In the genomic region with DNA sequence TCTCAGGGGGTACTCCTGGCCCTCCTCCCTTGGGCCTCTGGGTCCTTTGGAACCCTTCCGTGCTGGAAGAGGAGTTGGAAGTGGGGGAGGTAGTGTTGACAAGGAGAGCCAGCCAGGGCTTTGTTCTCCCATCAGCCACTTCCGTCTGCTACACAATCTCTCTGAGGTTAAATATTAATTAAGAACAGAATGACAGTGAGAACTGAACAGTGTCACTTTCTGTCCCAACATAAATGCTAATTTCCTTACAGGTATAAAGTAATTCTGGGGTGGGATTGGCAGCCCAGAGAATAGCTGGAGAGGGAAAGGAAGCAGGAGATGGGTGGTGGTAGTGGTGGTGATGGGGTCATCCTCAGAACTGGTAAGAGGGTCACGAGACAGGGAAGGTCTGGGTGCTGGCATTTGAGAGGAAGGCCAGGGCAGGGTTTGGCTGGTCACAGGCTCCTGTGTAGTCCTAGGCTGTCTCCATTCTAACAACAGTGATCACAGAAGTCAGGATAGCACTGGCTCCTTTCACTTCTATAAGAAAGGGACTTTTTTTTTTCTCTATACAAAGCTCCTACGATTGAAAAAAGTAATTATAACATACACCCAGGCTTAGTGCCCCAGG, we compare ENCODE assay signal across 9 mouse cellular contexts. TPM values are rescaled to one million over a fixed set of nuclear protein-coding genes. Genes with fewer than 3 reads are reported as not detected.
DNase-seq lines count a peak whose midpoint lies in the region; ATAC-seq and TF ChIP-seq lines count a peak whose summit lies in the region.
"Had no signal": no experiment of that assay in that cellular context is flagged by ENCODE, and none has a peak within 500 bp of the region (broad histone marks: within the 10 kb centered on the region; RNA-seq: fewer than 3 reads in every experiment).

No protein-coding gene starts in this region.

- no peaks in the 10 kb centered on the region for H3K36me3 ChIP-seq in lung, embryonic 15.5 days
- no peaks in the 10 kb centered on the region for H3K36me3 ChIP-seq in neural tube, embryonic 14.5 days (ENCODE audit: control insufficient read depth, insufficient read depth, low read length)
- H3K36me3 ChIP-seq: limb, embryonic 13.5 days had no signal

- no peak for DNase-seq in gastrocnemius, adult 2 months
- DNase-seq in gastrocnemius, postnatal 4 days (ENCODE audit: low spot score in 2 of 2) = no peak
- no peak for DNase-seq in lung, adult 18-20 months
- peak; percentile 59 for DNase-seq in kidney, adult 9 months
- no peak for DNase-seq in embryo, embryonic 10 days (ENCODE audit: low spot score)
- no peak for DNase-seq in gastrocnemius, postnatal 25 days

- peak overlapping the region; percentile 47 for H3K4me2 ChIP-seq in lung, embryonic 15.5 days
- H3K4me2 ChIP-seq in neural tube, embryonic 14.5 days (ENCODE audit: low read depth, low read length) = no peak overlapping the region

- peaks cover 21% of the 10 kb centered on the region for H3K4me1 ChIP-seq in lung, embryonic 15.5 days
- peaks cover 7% of the 10 kb centered on the region; the same call in 1 of the 2 replicates for H3K4me1 ChIP-seq in neural tube, embryonic 14.5 days (ENCODE audit: control insufficient read depth, insufficient read depth, low read length)

- 0 out of 2 replicates have a peak, but pooled peaks have one; percentile 28 for ATAC-seq in lung, embryonic 15.5 days (ENCODE audit: borderline replicate concordance, extremely low read depth, low FRiP score, low TSS enrichment)
- ATAC-seq in neural tube, embryonic 14.5 days (ENCODE audit: low read depth) = peak; percentile 52; the same call in 1 of the 2 replicates

- H3K27ac ChIP-seq in gastrocnemius, adult 2 months = no peak overlapping the region
- H3K27ac ChIP-seq in lung, embryonic 15.5 days = peak overlapping the region; percentile 59
- H3K27ac ChIP-seq in neural tube, embryonic 14.5 days (ENCODE audit: low read depth, low read length) = no peak overlapping the region
- H3K27ac ChIP-seq: limb, embryonic 13.5 days had no signal

- intact Hi-C loops in gastrocnemius, adult 2 months (cut with DNase I) = no loop called here

- WGBS in lung, embryonic 15.5 days = 26% methylated on average over 4 of the region's 4 CpGs
- WGBS in neural tube, embryonic 14.5 days = 30% methylated on average over 4 of the region's 4 CpGs

- no peak overlapping the region for H3K9ac ChIP-seq in lung, embryonic 15.5 days
- 0 out of 2 replicates have a peak overlapping the region, but pooled peaks have one; percentile 11 for H3K9ac ChIP-seq in neural tube, embryonic 14.5 days (replicated peaks; ENCODE audit: low read depth, low read length)
- H3K9ac ChIP-seq: limb, embryonic 13.5 days had no signal

- TF ChIP-seq CTCF in gastrocnemius, adult 2 months (IDR thresholded peaks at IDR 0.05) = no peak

- H3K4me3 ChIP-seq in gastrocnemius, adult 2 months = peak overlapping the region; percentile 52
- no peak overlapping the region for H3K4me3 ChIP-seq in lung, embryonic 15.5 days
- no peak overlapping the region for H3K4me3 ChIP-seq in neural tube, embryonic 14.5 days (ENCODE audit: low read depth, low read length)
- H3K4me3 ChIP-seq: limb, embryonic 13.5 days had no signal

- no peaks in the 10 kb centered on the region for H3K9me3 ChIP-seq in lung, embryonic 15.5 days
- no peaks in the 10 kb centered on the region for H3K9me3 ChIP-seq in neural tube, embryonic 14.5 days (ENCODE audit: control insufficient read depth, low read length)
- H3K9me3 ChIP-seq: limb, embryonic 13.5 days had no signal

- no peaks in the 10 kb centered on the region for H3K27me3 ChIP-seq in lung, embryonic 15.5 days
- no peaks in the 10 kb centered on the region for H3K27me3 ChIP-seq in neural tube, embryonic 14.5 days (ENCODE audit: control insufficient read depth, insufficient read depth, low read length)

RNA-seq across cellular contexts. Expression of a gene that starts 13.2 kb away (rescaled TPM):
- 1 to 10 TPM; 4.1 to 4.6 TPM for total RNA-seq in gastrocnemius, adult 2 months (2021)
- 1 to 10 TPM; 6.0 to 7.2 TPM for total RNA-seq in gastrocnemius, postnatal 4 days (2021)
- polyA plus RNA-seq in lung, embryonic 15.5 days (2015; fragmentation: Nextera tagmentation; extraction: Ambion mirVana) = 11.6 and 13.0 TPM in 2 replicates
- 12.1 and 12.4 TPM in 2 replicates for polyA plus RNA-seq in neural tube, embryonic 14.5 days (2014; fragmentation: Nextera tagmentation; extraction: Ambion mirVana)
- total RNA-seq in gastrocnemius, postnatal 25 days (2021) = 1 to 10 TPM; 3.0 to 4.0 TPM

RNA-seq across cellular contexts. Expression of a gene that starts 16.0 kb away (rescaled TPM):
- under 1 TPM; 0.23 to 0.42 TPM for total RNA-seq in gastrocnemius, adult 2 months (2021)
- total RNA-seq in gastrocnemius, postnatal 4 days (2021) = 1 to 10 TPM; 2.3 to 3.2 TPM
- polyA plus RNA-seq in lung, embryonic 15.5 days (2015; fragmentation: Nextera tagmentation; extraction: Ambion mirVana) = 7.0 and 8.1 TPM in 2 replicates
- polyA plus RNA-seq in neural tube, embryonic 14.5 days (2014; fragmentation: Nextera tagmentation; extraction: Ambion mirVana) = 3.5 and 6.9 TPM in 2 replicates
- under 1 TPM; 0.72 to 0.79 TPM for total RNA-seq in gastrocnemius, postnatal 25 days (2021)

RNA-seq across cellular contexts. Expression of a gene that starts 29.7 kb away (rescaled TPM):
- 1 to 10 TPM; 2.6 to 3.2 TPM for total RNA-seq in gastrocnemius, adult 2 months (2021)
- total RNA-seq in gastrocnemius, postnatal 4 days (2021) = 1 to 10 TPM; 2.9 to 6.8 TPM
- polyA plus RNA-seq in lung, embryonic 15.5 days (2015; fragmentation: Nextera tagmentation; extraction: Ambion mirVana) = 26.5 and 33.3 TPM in 2 replicates
- polyA plus RNA-seq in neural tube, embryonic 14.5 days (2014; fragmentation: Nextera tagmentation; extraction: Ambion mirVana) = 0.76 and 1.1 TPM in 2 replicates
- total RNA-seq in gastrocnemius, postnatal 25 days (2021) = 1 to 10 TPM; 1.1 to 2.4 TPM

RNA-seq across cellular contexts. Expression of a gene that starts 40.8 kb away (rescaled TPM):
- 10 to 100 TPM; 20.5 to 29.9 TPM for total RNA-seq in gastrocnemius, adult 2 months (2021)
- 10 to 100 TPM; 50.7 to 55.3 TPM for total RNA-seq in gastrocnemius, postnatal 4 days (2021)
- 167 and 178 TPM in 2 replicates for polyA plus RNA-seq in lung, embryonic 15.5 days (2015; fragmentation: Nextera tagmentation; extraction: Ambion mirVana)
- polyA plus RNA-seq in neural tube, embryonic 14.5 days (2014; fragmentation: Nextera tagmentation; extraction: Ambion mirVana) = 24.0 and 42.5 TPM in 2 replicates
- total RNA-seq in gastrocnemius, postnatal 25 days (2021) = 10 to 100 TPM; 17.0 to 26.7 TPM

RNA-seq across cellular contexts. Expression of a gene that starts 44.8 kb away (rescaled TPM):
- 1 to 10 TPM; 3.1 to 4.1 TPM for total RNA-seq in gastrocnemius, adult 2 months (2021)
- total RNA-seq in gastrocnemius, postnatal 4 days (2021) = 1 to 10 TPM; 1.4 TPM
- 8.2 and 8.4 TPM in 2 replicates for polyA plus RNA-seq in lung, embryonic 15.5 days (2015; fragmentation: Nextera tagmentation; extraction: Ambion mirVana)
- polyA plus RNA-seq in neural tube, embryonic 14.5 days (2014; fragmentation: Nextera tagmentation; extraction: Ambion mirVana) = 10.5 and 11.2 TPM in 2 replicates
- total RNA-seq in gastrocnemius, postnatal 25 days (2021) = 1 to 10 TPM; 2.0 to 3.4 TPM
